ENCODE assay signal across 13 mouse cellular contexts in the genomic region with DNA sequence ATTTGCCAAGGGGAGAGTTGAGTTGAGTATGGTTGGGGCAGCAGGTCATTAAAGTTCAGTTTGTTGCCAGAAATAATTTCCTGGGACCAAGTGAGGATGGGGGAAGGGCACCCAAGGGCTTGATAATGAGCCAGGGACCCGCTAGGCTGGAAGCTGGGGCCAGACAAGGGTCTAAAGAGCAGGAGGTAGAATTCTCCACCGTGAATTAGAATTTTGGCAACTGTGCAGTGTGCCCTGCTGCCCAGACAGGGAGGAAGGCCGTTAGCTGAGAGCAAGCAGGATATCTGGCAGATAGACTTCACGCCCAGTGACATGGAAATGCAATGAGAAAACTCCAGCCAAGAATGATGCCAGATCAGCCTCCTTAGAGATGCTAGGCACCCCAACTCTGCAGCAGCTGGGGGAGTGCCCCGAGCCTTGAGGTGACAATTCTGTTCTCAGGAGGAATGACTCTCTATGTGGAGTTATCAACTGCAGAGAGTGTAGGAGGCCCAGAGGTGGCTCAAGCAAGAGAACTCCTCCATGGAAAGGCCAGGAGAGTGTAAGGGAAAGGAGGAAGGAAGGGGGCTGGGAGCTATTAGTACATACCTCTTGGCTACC. TPM values are rescaled to one million over a fixed set of nuclear protein-coding genes. Genes with fewer than 3 reads are reported as not detected.
DNase-seq lines count a peak whose midpoint lies in the region; TF ChIP-seq lines count a peak whose summit lies in the region.
"Had no signal": no experiment of that assay in that cellular context is flagged by ENCODE, and none has a peak within 500 bp of the region (broad histone marks: within the 10 kb centered on the region; RNA-seq: fewer than 3 reads in every experiment).

No protein-coding gene starts in this region.

- no peak for TF ChIP-seq CTCF in brain, embryonic 14.5 days (IDR thresholded peaks at IDR 0.05; ENCODE audit: borderline replicate concordance, extremely low read depth, insufficient read depth, insufficient read length)

- intact Hi-C loops in heart, postnatal 25 days (cut with DNase I), result no loop called here

- no peak for TF ChIP-seq POLR2A in brain, embryonic 14.5 days (IDR thresholded peaks at IDR 0.05; ENCODE audit: borderline replicate concordance, extremely low read depth, insufficient read depth, insufficient read length, poor library complexity, severe bottlenecking)

- DNase-seq in heart, adult 11 months, result peak; percentile 84
- DNase-seq in heart, postnatal 25 days (ENCODE audit: low spot score), result no peak
- DNase-seq in brain, embryonic 14.5 days (ENCODE audit: low read depth), result peak; percentile 73
- DNase-seq in cerebellum, adult 9-11 months, result peak; percentile 47
- DNase-seq in heart, postnatal 4 days, result peak; percentile 59
- no peak for DNase-seq in spleen, adult 12 weeks (ENCODE audit: low spot score)
- no peak for DNase-seq in thymus, postnatal 14 days
- DNase-seq: adrenal gland, postnatal 10 days; gastrocnemius, postnatal 36 days; kidney, adult 11 months; kidney, postnatal 25 days; lung, postnatal 14 days had no signal

RNA-seq across cellular contexts. Expression of gene Jazf1, which starts 1.6 kb away (rescaled TPM):
- 1 to 10 TPM; 2.8 to 3.2 TPM for total RNA-seq in heart, postnatal 25 days (2021)
- polyA plus RNA-seq in brain, embryonic 14.5 days (2012; rRNA removed), result 17.6 and 26.8 TPM in 2 replicates
- 10 to 100 TPM; 14.6 to 16.1 TPM for total RNA-seq in heart, postnatal 4 days (2021)
- polyA plus RNA-seq: C2C12 had no signal

Comparison
In these comparisons a context has a peak if more than half of its experiments do, and no peak if none do; other contexts are left out.
1. DNase-seq: peak in heart, adult 11 months (single experiment), brain, embryonic 14.5 days (single experiment), cerebellum, adult 9-11 months (single experiment) and heart, postnatal 4 days (single experiment); none in heart, postnatal 25 days (single experiment), spleen, adult 12 weeks (single experiment) and thymus, postnatal 14 days (single experiment).